Mouse (Mus musculus): ENCODE data around the gene Gm21764. TPM values are rescaled to one million over a fixed set of nuclear protein-coding genes. Genes with fewer than 3 reads are reported as not detected.
"Not testable (repeated sequence)": the region's sequence is repeated elsewhere in the genome, so short reads cannot be mapped to it uniquely, and the experiment has no call there.

The Gm21764 gene
- not detected for total RNA-seq (2021)
- long read RNA-seq, experiment 1: 0 reads
- long read RNA-seq, experiment 2: 0 reads

DNA sequence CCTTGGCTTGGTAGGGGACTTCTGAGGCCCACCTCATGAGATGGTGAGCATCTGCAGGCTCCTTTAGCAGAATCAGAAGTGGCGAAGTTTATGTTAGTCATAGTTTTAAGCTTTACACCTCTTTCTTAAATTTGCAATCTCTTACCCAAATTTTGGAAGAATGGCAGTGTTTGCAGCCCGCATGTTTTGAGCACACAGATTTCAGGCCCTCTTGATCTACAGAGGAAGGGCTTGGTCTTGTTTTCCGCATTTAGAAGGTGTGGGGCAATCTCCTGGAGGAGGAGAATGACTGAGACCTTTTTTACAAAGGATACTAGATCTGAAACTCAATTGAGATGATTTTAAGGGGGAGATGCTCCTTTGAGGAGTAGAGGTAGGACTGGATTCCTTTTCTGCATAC is at the start of gene Gm21764:
Gene Gm21764, minus strand, starts transcription at position 101 of the 400 bp plus-strand sequence.
- not testable (repeated sequence) for H3K4me3 ChIP-seq; DNase-seq (ENCODE audit: low spot score in 2 of 2); H3K27ac ChIP-seq

- DNase-seq (ENCODE audit: low spot score in 2 of 2); H3K4me3 ChIP-seq; H3K27ac ChIP-seq: not testable (repeated sequence)
These were observed 27.2 kb upstream of the Gm21764 start, which contains the start of gene Ssty1 for GRCm38 (mm10) chrY:18088816-18089215. Ssty1 (plus strand) TSS chrY:18089116.

Other genes starting within 250 kb of the Gm21764 start
- not detected for gene Gm21904, start 215.5 kb downstream of the Gm21764 start, total RNA-seq (2021)
- not detected for gene Gm20772, start 187.1 kb downstream of the Gm21764 start, total RNA-seq (2021)
- not detected for gene Gm20831, start 187.1 kb downstream of the Gm21764 start, total RNA-seq (2021)
- gene Srsy, start 124.5 kb downstream of the Gm21764 start, total RNA-seq (2021): not detected
- not detected for gene Ssty1, start 27.3 kb upstream of the Gm21764 start, total RNA-seq (2021)